Mouse (Mus musculus): ENCODE measurements around the gene Pilra. TPM values are rescaled to one million over a fixed set of nuclear protein-coding genes. Genes with fewer than 3 reads are reported as not detected.

Pilra gene
- total and polyA plus RNA-seq, 3 experiments: 0.02 to 5.1 TPM; not detected in 1

DNA sequence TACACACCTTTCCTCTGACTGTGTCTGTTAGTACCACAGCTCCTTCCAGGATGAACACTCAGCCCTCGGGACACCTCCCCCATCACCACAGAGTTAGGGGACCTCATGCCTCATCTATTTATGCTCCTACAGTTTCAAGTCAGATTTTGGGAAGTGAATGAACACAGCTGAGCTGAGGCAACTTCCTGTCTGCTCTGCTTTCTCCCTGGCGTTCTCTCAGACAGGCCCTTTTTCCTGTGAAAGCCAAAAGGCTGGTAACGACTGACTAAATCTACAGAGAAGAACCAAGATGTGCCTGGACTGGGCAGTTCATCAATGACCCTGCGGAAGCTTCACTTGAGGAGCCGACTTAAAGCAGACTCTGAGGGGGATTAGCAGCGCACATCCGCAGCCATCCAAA, 5.8 kb downstream of the Pilra start:
- no peak overlapping the region for H3K4me3 ChIP-seq (ENCODE audit: low read depth, low read length)
- no peak for DNase-seq (ENCODE audit: low spot score)
- H3K27me3 ChIP-seq (ENCODE audit: insufficient read depth, low read length): no peaks in the 10 kb centered on the region
- TF ChIP-seq GATA2 (IDR thresholded peaks at IDR 0.05; ENCODE audit: borderline replicate concordance, low read depth, low read length) (no peak), CTCF (IDR thresholded peaks at IDR 0.05; ENCODE audit: low read depth, low read length) (no peak), GATA1 (IDR thresholded peaks at IDR 0.05; ENCODE audit: borderline replicate concordance, low read length) (no peak), TAL1 (conservative IDR thresholded peaks at IDR 0.05; ENCODE audit: low read depth, low read length) (no peak), POLR2AphosphoS5 (IDR thresholded peaks at IDR 0.05; ENCODE audit: insufficient replicate concordance, low read depth, low read length) (no peak)
- no peak for ATAC-seq (ENCODE audit: extremely low read depth, insufficient number of reproducible peaks, low FRiP score, poor library complexity, severe bottlenecking)
- H3K36me3 ChIP-seq (replicated peaks): no peaks in the 10 kb centered on the region
- H3K4me1 ChIP-seq (ENCODE audit: insufficient read depth, low read depth, low read length): no peaks in the 10 kb centered on the region
- H3K9me3 ChIP-seq (replicated peaks): no peaks in the 10 kb centered on the region

DNA sequence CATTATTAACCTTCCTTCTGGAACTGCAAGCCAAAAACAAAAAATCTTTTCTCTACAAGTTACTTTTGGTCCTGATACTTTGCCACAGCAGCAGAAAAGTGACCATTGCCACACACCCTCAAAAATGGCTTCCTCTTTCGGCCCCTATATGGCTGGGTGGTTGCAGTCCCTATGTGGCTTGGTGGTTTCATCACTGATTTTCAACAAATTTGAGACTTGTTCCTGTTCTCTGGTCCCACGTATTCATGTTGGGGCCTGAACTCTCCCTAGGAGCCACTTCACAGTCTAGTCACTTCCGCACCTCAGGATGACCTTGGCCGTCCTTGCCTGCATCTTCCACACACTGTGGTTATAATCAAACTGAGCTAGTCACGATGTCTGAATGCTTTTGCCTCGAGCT, 7.4 kb downstream of the Pilra start:
- ATAC-seq (ENCODE audit: extremely low read depth, insufficient number of reproducible peaks, low FRiP score, poor library complexity, severe bottlenecking) (no peak), DNase-seq (ENCODE audit: low spot score) (no peak)
- H3K27me3 ChIP-seq (ENCODE audit: insufficient read depth, low read length): peaks cover 2% of the 10 kb centered on the region; the same call in 1 of the 2 replicates
- no peaks in the 10 kb centered on the region for H3K4me1 ChIP-seq (ENCODE audit: insufficient read depth, low read depth, low read length)
- no peak overlapping the region for H3K4me3 ChIP-seq (ENCODE audit: low read depth, low read length)
- no peak for TF ChIP-seq TAL1 (conservative IDR thresholded peaks at IDR 0.05; ENCODE audit: low read depth, low read length)
- TF ChIP-seq GATA1 (IDR thresholded peaks at IDR 0.05; ENCODE audit: borderline replicate concordance, low read length): no peak
- no peaks in the 10 kb centered on the region for H3K36me3 ChIP-seq (replicated peaks)
- no peaks in the 10 kb centered on the region for H3K9me3 ChIP-seq (replicated peaks)

DNA sequence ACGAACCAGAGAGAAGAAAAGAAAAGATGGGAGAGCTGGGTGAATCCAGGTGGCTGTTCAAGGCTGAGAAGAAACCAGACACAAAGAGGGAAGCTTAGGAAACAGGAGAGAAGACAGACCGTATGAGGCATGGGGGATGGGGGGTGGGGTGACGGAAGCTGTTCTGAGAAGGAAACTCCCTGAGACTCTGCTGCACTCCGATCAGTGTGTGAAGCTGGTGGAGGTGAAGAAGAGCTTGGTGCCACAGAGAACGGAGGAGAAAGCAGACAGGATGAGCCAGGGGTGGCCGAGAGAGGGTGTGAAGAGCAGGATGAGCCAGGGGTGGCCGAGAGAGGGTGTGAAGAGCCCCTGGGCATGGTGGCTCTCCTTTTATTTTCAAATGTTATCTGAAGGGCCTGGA, 9.7 kb downstream of the Pilra start:
- Histone ChIP-seq H3K27me3 (ENCODE audit: insufficient read depth, low read length) (peaks cover 7% of the 10 kb centered on the region), H3K4me3 (ENCODE audit: low read depth, low read length) (no peak overlapping the region), H3K4me1 (ENCODE audit: insufficient read depth, low read depth, low read length) (no peaks in the 10 kb centered on the region), H3K36me3 (replicated peaks) (no peaks in the 10 kb centered on the region), H3K9me3 (replicated peaks) (no peaks in the 10 kb centered on the region)
- no peak for TF ChIP-seq CTCF (IDR thresholded peaks at IDR 0.05; ENCODE audit: low read depth, low read length)
- TF ChIP-seq GATA1 (IDR thresholded peaks at IDR 0.05; ENCODE audit: borderline replicate concordance, low read length): no peak
- no peak for TF ChIP-seq TAL1 (conservative IDR thresholded peaks at IDR 0.05; ENCODE audit: low read depth, low read length)
- no peak for TF ChIP-seq POLR2AphosphoS5 (IDR thresholded peaks at IDR 0.05; ENCODE audit: insufficient replicate concordance, low read depth, low read length)
- no peak for TF ChIP-seq GATA2 (IDR thresholded peaks at IDR 0.05; ENCODE audit: borderline replicate concordance, low read depth, low read length)
- ATAC-seq (ENCODE audit: extremely low read depth, insufficient number of reproducible peaks, low FRiP score, poor library complexity, severe bottlenecking): no peak
- DNase-seq (ENCODE audit: low spot score): no peak

DNA sequence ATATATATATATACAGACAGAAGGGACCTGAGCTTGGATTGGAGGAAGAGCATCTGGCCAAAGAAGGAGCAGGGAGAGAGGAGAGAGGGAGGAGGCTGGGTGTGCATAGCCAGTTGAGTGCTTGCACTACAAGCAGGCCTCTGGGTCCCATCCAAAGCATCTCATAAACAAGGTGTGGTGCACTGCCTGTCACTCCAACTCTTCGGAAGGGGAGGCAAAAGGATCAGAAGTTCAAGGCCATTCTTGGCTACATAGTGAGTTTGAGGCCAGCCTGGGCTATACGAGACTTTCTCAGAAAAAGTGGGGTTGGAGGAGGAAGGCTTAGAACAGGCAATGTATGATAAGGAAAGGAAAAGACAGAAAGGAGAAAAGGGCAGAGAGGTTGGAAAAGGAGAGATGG, 10.1 kb downstream of the Pilra start:
- Histone ChIP-seq H3K27me3 (ENCODE audit: insufficient read depth, low read length) (peaks cover 7% of the 10 kb centered on the region), H3K4me1 (ENCODE audit: insufficient read depth, low read depth, low read length) (no peaks in the 10 kb centered on the region), H3K9me3 (replicated peaks) (no peaks in the 10 kb centered on the region), H3K36me3 (replicated peaks) (no peaks in the 10 kb centered on the region), H3K4me3 (ENCODE audit: low read depth, low read length) (no peak overlapping the region)
- TF ChIP-seq CTCF (IDR thresholded peaks at IDR 0.05; ENCODE audit: low read depth, low read length): no peak
- TF ChIP-seq GATA1 (IDR thresholded peaks at IDR 0.05; ENCODE audit: borderline replicate concordance, low read length): no peak
- no peak for TF ChIP-seq GATA2 (IDR thresholded peaks at IDR 0.05; ENCODE audit: borderline replicate concordance, low read depth, low read length)
- no peak for TF ChIP-seq TAL1 (conservative IDR thresholded peaks at IDR 0.05; ENCODE audit: low read depth, low read length)
- no peak for TF ChIP-seq POLR2AphosphoS5 (IDR thresholded peaks at IDR 0.05; ENCODE audit: insufficient replicate concordance, low read depth, low read length)
- DNase-seq (ENCODE audit: low spot score) (no peak), ATAC-seq (ENCODE audit: extremely low read depth, insufficient number of reproducible peaks, low FRiP score, poor library complexity, severe bottlenecking) (no peak)

DNA sequence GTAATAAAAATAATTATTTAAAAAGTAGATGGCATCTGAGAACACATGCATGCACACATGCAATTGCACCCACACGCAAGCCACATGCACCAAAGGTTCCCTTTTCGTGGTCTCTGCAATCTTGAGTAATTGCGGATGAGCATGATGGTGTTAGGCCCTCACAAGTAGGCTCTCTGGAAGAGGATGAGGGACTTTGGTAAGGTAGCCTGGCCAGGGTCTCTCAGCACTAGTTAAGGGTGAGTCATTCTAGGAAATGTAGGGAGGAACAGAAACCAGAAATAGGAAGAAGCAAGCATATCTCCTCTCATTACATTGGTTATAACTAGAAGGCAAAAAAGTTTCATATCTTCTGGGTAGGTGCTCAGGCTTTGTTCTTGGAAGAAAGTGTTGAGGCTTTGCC, 11.1 kb downstream of the Pilra start:
- ATAC-seq (ENCODE audit: extremely low read depth, insufficient number of reproducible peaks, low FRiP score, poor library complexity, severe bottlenecking): no peak
- TF ChIP-seq POLR2AphosphoS5 (IDR thresholded peaks at IDR 0.05; ENCODE audit: insufficient replicate concordance, low read depth, low read length) (no peak), GATA2 (IDR thresholded peaks at IDR 0.05; ENCODE audit: borderline replicate concordance, low read depth, low read length) (no peak), TAL1 (conservative IDR thresholded peaks at IDR 0.05; ENCODE audit: low read depth, low read length) (no peak), GATA1 (IDR thresholded peaks at IDR 0.05; ENCODE audit: borderline replicate concordance, low read length) (no peak), CTCF (IDR thresholded peaks at IDR 0.05; ENCODE audit: low read depth, low read length) (no peak)
- Histone ChIP-seq H3K27me3 (ENCODE audit: insufficient read depth, low read length) (peaks cover 7% of the 10 kb centered on the region), H3K36me3 (replicated peaks) (no peaks in the 10 kb centered on the region), H3K4me3 (ENCODE audit: low read depth, low read length) (no peak overlapping the region), H3K4me1 (ENCODE audit: insufficient read depth, low read depth, low read length) (no peaks in the 10 kb centered on the region), H3K9me3 (replicated peaks) (no peaks in the 10 kb centered on the region)
- no peak for DNase-seq (ENCODE audit: low spot score)

DNA sequence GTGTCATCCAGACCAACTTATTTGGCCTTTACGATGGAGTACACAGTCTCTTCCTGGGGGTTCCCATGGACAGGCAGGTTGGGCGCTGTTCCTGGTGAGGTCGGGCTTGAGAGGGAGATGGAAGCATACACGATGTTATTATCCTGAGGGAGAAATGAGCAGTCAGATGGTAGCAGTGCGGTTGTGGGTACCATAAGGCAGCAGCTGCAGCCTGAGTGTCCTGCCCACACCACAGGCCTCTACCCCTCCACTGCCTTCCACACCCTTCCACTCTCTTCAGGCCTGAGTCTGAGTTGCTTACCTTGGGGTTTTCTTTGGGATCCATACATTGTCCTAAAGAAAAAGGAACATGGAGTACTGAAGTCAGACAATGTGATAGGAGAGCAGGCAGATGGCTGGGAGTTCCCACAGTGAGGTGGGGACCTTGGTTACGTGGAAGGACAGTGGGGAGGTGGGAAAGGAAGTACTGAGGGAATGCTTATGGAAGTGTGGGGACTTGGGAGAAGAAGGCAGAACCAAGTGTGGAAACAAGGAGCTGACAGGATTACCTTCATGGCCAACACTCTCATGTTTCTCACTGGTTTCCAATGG, 12.5 kb downstream of the Pilra start:
- no peaks in the 10 kb centered on the region for H3K9me3 ChIP-seq (replicated peaks)
- H3K27me3 ChIP-seq (ENCODE audit: insufficient read depth, low read length): peaks cover 7% of the 10 kb centered on the region
- no peak overlapping the region for H3K4me3 ChIP-seq (ENCODE audit: low read depth, low read length)
- TF ChIP-seq CTCF (IDR thresholded peaks at IDR 0.05; ENCODE audit: low read depth, low read length): no peak
- TF ChIP-seq GATA2 (IDR thresholded peaks at IDR 0.05; ENCODE audit: borderline replicate concordance, low read depth, low read length): no peak
- TF ChIP-seq TAL1 (conservative IDR thresholded peaks at IDR 0.05; ENCODE audit: low read depth, low read length): no peak
- TF ChIP-seq POLR2AphosphoS5 (IDR thresholded peaks at IDR 0.05; ENCODE audit: insufficient replicate concordance, low read depth, low read length): no peak
- TF ChIP-seq GATA1 (IDR thresholded peaks at IDR 0.05; ENCODE audit: borderline replicate concordance, low read length): no peak
- no peaks in the 10 kb centered on the region for H3K36me3 ChIP-seq (replicated peaks)
- DNase-seq (ENCODE audit: low spot score): no peak
- no peaks in the 10 kb centered on the region for H3K4me1 ChIP-seq (ENCODE audit: insufficient read depth, low read depth, low read length)
- no peak for ATAC-seq (ENCODE audit: extremely low read depth, insufficient number of reproducible peaks, low FRiP score, poor library complexity, severe bottlenecking)
